Mouse (Mus musculus) R1 (cell line): ENCODE data around the gene Yipf4.

Source experiments
- DNase-seq: peaks from one replicate; pipeline ENCODE4 v3.0.0-alpha.2; 2018; ENCODE audit warnings: low read depth, low spot score

Yipf4 gene

GRCm38 (mm10) chr17:74526117-74526516 lies 36.8 kb downstream of the Yipf4 start:
- DNase-seq: no peak

GRCm38 (mm10) chr17:74526806-74527653 lies 37.7 kb downstream of the Yipf4 start:
- peak; percentile 93 for DNase-seq

GRCm38 (mm10) chr17:74527729-74528607 lies 38.7 kb downstream of the Yipf4 start, which contains the start of gene Birc6:
Gene Birc6 (plus strand): TSS chr17:74528295.
- DNase-seq: peak; percentile 99

- DNase-seq: no peak
These were observed 39.6 kb downstream of the Yipf4 start for GRCm38 (mm10) chr17:74528648-74529532.

- no peak for DNase-seq
These were observed 40.2 kb downstream of the Yipf4 start for GRCm38 (mm10) chr17:74529533-74529824.

- DNase-seq: peak; percentile 77
These were observed 45.7 kb downstream of the Yipf4 start for GRCm38 (mm10) chr17:74534971-74535370.

GRCm38 (mm10) chr17:74537526-74537925 lies 48.2 kb downstream of the Yipf4 start:
- no peak for DNase-seq

- no peak for DNase-seq
These were observed 54.3 kb downstream of the Yipf4 start for GRCm38 (mm10) chr17:74543615-74544014.
